Mouse (Mus musculus) myocyte (in vitro differentiated cells): ENCODE results near the gene Lamtor1.

ENCODE experiments used
- CEBPB ChIP-seq: IDR thresholded peaks from 2 replicates; pipeline ENCODE4 v1.6.1; 2011; ENCODE audit warnings: mild to moderate bottlenecking, moderate library complexity; ENCODE audit not compliant: poor library complexity, insufficient read depth, severe bottlenecking
- MAX ChIP-seq: IDR thresholded peaks from one replicate; pipeline ENCODE4 v1.6.1; 2011; ENCODE audit warnings: low read depth, mild to moderate bottlenecking, control low read depth
- MYOD1 ChIP-seq, 3 experiments: IDR thresholded peaks; one replicate each; pipeline ENCODE4 v1.6.1; 2011; ENCODE audit warnings: control low read depth in 2 of 3, low read depth in 2 of 3, mild to moderate bottlenecking in 2 of 3, moderate library complexity in 1 of 3; ENCODE audit not compliant: insufficient read length in 2 of 3, control insufficient read depth in 1 of 3
- MYOG ChIP-seq, 3 experiments: IDR thresholded peaks; one replicate each; pipeline ENCODE4 v1.6.1; 2011; ENCODE audit warnings: control low read depth in 2 of 3, low read depth in 2 of 3, mild to moderate bottlenecking in 2 of 3; ENCODE audit not compliant: insufficient read length in 2 of 3, control insufficient read depth in 1 of 3, insufficient read depth in 1 of 3
- POLR2A ChIP-seq: IDR thresholded peaks from one replicate; pipeline ENCODE4 v1.6.1; 2011; ENCODE audit warnings: low read depth, mild to moderate bottlenecking, control low read depth, moderate library complexity; ENCODE audit not compliant: insufficient read length
- POLR2AphosphoS2 ChIP-seq: IDR thresholded peaks from one replicate; pipeline ENCODE4 v1.6.1; 2011; ENCODE audit warnings: low read depth, control low read depth; ENCODE audit not compliant: insufficient read length
- USF1 ChIP-seq: IDR thresholded peaks from one replicate; pipeline ENCODE4 v1.6.1; 2011; ENCODE audit warnings: low read depth, mild to moderate bottlenecking, control low read depth, moderate library complexity

GRCm38 (mm10) chr7:101882413-101883154, 23.1 kb upstream of the Lamtor1 start:
- TF ChIP-seq POLR2A (no peak), USF1 (no peak), CEBPB (no peak), MAX (no peak), MYOG (IDR thresholded peaks at IDR 0.05; ENCODE audit: control insufficient read depth in 1 of 3, insufficient read depth in 1 of 3, insufficient read length in 2 of 3, low read depth in 2 of 3) (no peak), MYOD1 (IDR thresholded peaks at IDR 0.05; ENCODE audit: control insufficient read depth in 1 of 3, insufficient read length in 2 of 3, low read depth in 2 of 3) (no peak), POLR2AphosphoS2 (no peak)
